Mouse (Mus musculus) cortical plate, adult 2 months (tissue): ENCODE measurements at regions not wholly inside any gene's neighbourhood (a gene's known extent, or its start where the extent isn't known, plus 50 kb on each side); places are given as distances from the start of the nearest gene placed in this dataset.

Experiments
- CTCF ChIP-seq: fragments of 200-500 bp; IDR thresholded peaks from 2 replicates; pipeline ENCODE4 v1.5.1; 2011; ENCODE audit warnings: mild to moderate bottlenecking, control low read depth, low read length; ENCODE audit not compliant: insufficient read depth; ENCODE audit errors: extremely low read depth
- POLR2A ChIP-seq: fragments of 200-500 bp; IDR thresholded peaks from 2 replicates; pipeline ENCODE4 v1.6.1; 2011; ENCODE audit warnings: mild to moderate bottlenecking, low read length, control low read depth; ENCODE audit not compliant: insufficient read depth; ENCODE audit errors: extremely low read depth

DNA sequence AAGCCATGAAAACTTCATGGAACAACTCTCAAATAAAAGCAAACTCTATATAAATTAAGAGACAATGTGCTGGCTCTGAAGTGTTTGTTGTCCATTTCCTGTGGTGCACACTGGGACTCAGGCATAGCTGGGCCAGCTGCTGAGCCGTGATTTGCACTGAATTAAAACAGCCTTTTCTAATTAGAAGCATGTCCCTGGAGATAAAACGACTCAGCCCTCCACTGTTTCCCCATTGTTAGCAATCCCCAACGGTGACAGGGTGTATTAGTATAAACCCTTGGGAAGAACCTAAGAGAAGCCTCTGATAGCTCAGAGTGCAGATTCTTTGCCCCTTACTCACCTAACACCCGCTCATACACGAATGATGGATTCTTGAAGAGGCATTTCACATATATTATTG, 182.9 kb upstream of the Gm12728 start:
- TF ChIP-seq CTCF, result no peak
- no peak for TF ChIP-seq POLR2A
